Mouse (Mus musculus) myocyte (in vitro differentiated cells): Measurements from ENCODE around the gene Sall4. TPM values are rescaled to one million over a fixed set of nuclear protein-coding genes. Genes with fewer than 3 reads are reported as not detected.

Experiments used
- H3K27me3 ChIP-seq: one replicate; pipeline ENCODE4 v1.6.1; 2011; ENCODE audit not compliant: control insufficient read depth, insufficient read depth, insufficient read length
- H3K36me3 ChIP-seq: one replicate; pipeline ENCODE4 v1.6.1; 2011; ENCODE audit not compliant: control insufficient read depth, insufficient read depth
- H3K4me2 ChIP-seq: one replicate; pipeline ENCODE4 v1.6.1; 2011; ENCODE audit warnings: low read depth, control low read depth
- H3K4me3 ChIP-seq: one replicate; pipeline ENCODE4 v1.5.1; 2011; ENCODE audit warnings: mild to moderate bottlenecking, control low read depth, moderate library complexity
- H3K79me2 ChIP-seq: one replicate; pipeline ENCODE4 v1.6.1; 2011; ENCODE audit not compliant: control insufficient read depth, insufficient read depth
- H3ac ChIP-seq: one replicate; pipeline ENCODE4 v1.6.1; 2011; ENCODE audit not compliant: control insufficient read depth, insufficient read length
- CEBPB ChIP-seq: IDR thresholded peaks from 2 replicates; pipeline ENCODE4 v1.6.1; 2011; ENCODE audit warnings: mild to moderate bottlenecking, moderate library complexity; ENCODE audit not compliant: poor library complexity, insufficient read depth, severe bottlenecking
- E2F4 ChIP-seq: IDR thresholded peaks from one replicate; pipeline ENCODE4 v1.6.1; 2011; ENCODE audit warnings: mild to moderate bottlenecking, control low read depth, moderate library complexity; ENCODE audit not compliant: insufficient read depth
- MAX ChIP-seq: IDR thresholded peaks from one replicate; pipeline ENCODE4 v1.6.1; 2011; ENCODE audit warnings: low read depth, mild to moderate bottlenecking, control low read depth
- MYOD1 ChIP-seq, 3 experiments: IDR thresholded peaks; one replicate each; pipeline ENCODE4 v1.6.1; 2011; ENCODE audit warnings: control low read depth in 2 of 3, low read depth in 2 of 3, mild to moderate bottlenecking in 2 of 3, moderate library complexity in 1 of 3; ENCODE audit not compliant: insufficient read length in 2 of 3, control insufficient read depth in 1 of 3
- MYOG ChIP-seq, 3 experiments: IDR thresholded peaks; one replicate each; pipeline ENCODE4 v1.6.1; 2011; ENCODE audit warnings: control low read depth in 2 of 3, low read depth in 2 of 3, mild to moderate bottlenecking in 2 of 3; ENCODE audit not compliant: insufficient read length in 2 of 3, control insufficient read depth in 1 of 3, insufficient read depth in 1 of 3
- POLR2A ChIP-seq: IDR thresholded peaks from one replicate; pipeline ENCODE4 v1.6.1; 2011; ENCODE audit warnings: low read depth, mild to moderate bottlenecking, control low read depth, moderate library complexity; ENCODE audit not compliant: insufficient read length
- POLR2AphosphoS2 ChIP-seq: IDR thresholded peaks from one replicate; pipeline ENCODE4 v1.6.1; 2011; ENCODE audit warnings: low read depth, control low read depth; ENCODE audit not compliant: insufficient read length
- REST ChIP-seq: IDR thresholded peaks from one replicate; pipeline ENCODE4 v1.6.1; 2011; ENCODE audit warnings: mild to moderate bottlenecking, control low read depth, moderate library complexity; ENCODE audit not compliant: insufficient read depth, insufficient read length
- SRF ChIP-seq: IDR thresholded peaks from one replicate; pipeline ENCODE4 v1.6.1; 2011; ENCODE audit warnings: low read depth; ENCODE audit not compliant: control insufficient read depth, insufficient read length
- TCF12 ChIP-seq: IDR thresholded peaks from one replicate; pipeline ENCODE4 v1.6.1; 2011; ENCODE audit warnings: mild to moderate bottlenecking, control low read depth; ENCODE audit not compliant: poor library complexity, insufficient read depth, severe bottlenecking
- TCF3 ChIP-seq: IDR thresholded peaks from one replicate; pipeline ENCODE4 v1.6.1; 2011; ENCODE audit warnings: low read depth, control low read depth; ENCODE audit not compliant: insufficient read length
- USF1 ChIP-seq: IDR thresholded peaks from one replicate; pipeline ENCODE4 v1.6.1; 2011; ENCODE audit warnings: low read depth, mild to moderate bottlenecking, control low read depth, moderate library complexity
- polyA plus RNA-seq: library from polyadenylated mRNA; unstranded; fragments of >200 nt; fragmentation: generic; extraction: Trizol; gene quantifications from one replicate; pipeline ENCODE4 v1.2.1, GENCODE M21; 2012; ENCODE audit warnings: missing spikeins

Sall4 gene
- polyA plus RNA-seq, 1 experiment, result not detected

- Histone ChIP-seq H3ac (no peak overlapping the region), H3K79me2 (no peaks in the 10 kb centered on the region), H3K4me3 (no peak overlapping the region), H3K36me3 (no peaks in the 10 kb centered on the region), H3K27me3 (no peaks in the 10 kb centered on the region), H3K4me2 (no peak overlapping the region)
- no peak for TF ChIP-seq E2F4
- TF ChIP-seq SRF, result no peak
- TF ChIP-seq TCF12, result no peak
- no peak for TF ChIP-seq MYOG (IDR thresholded peaks at IDR 0.05; ENCODE audit: control insufficient read depth in 1 of 3, insufficient read depth in 1 of 3, insufficient read length in 2 of 3, low read depth in 2 of 3)
- no peak for TF ChIP-seq TCF3
- TF ChIP-seq USF1, result no peak
- no peak for TF ChIP-seq CEBPB
- TF ChIP-seq MYOD1 (IDR thresholded peaks at IDR 0.05; ENCODE audit: control insufficient read depth in 1 of 3, insufficient read length in 2 of 3, low read depth in 2 of 3), result no peak
- no peak for TF ChIP-seq POLR2A
- no peak for TF ChIP-seq REST
Observed at GRCm38 (mm10) chr2:168731258-168731657, 36.5 kb downstream of the Sall4 start.

GRCm38 (mm10) chr2:168729736-168730135 lies 38.0 kb downstream of the Sall4 start:
- H3K4me3 ChIP-seq, result no peak overlapping the region
- no peak overlapping the region for H3ac ChIP-seq
- no peaks in the 10 kb centered on the region for H3K36me3 ChIP-seq
- H3K4me2 ChIP-seq, result no peak overlapping the region
- no peaks in the 10 kb centered on the region for H3K79me2 ChIP-seq
- no peak for TF ChIP-seq POLR2AphosphoS2
- no peak for TF ChIP-seq TCF3
- no peak for TF ChIP-seq POLR2A
- no peak for TF ChIP-seq E2F4
- no peak for TF ChIP-seq TCF12
- TF ChIP-seq USF1, result no peak
- no peak for TF ChIP-seq MAX
- TF ChIP-seq SRF, result no peak
- TF ChIP-seq CEBPB, result no peak
- no peak for TF ChIP-seq MYOD1 (IDR thresholded peaks at IDR 0.05; ENCODE audit: control insufficient read depth in 1 of 3, insufficient read length in 2 of 3, low read depth in 2 of 3)
- TF ChIP-seq REST, result no peak
- no peak for TF ChIP-seq MYOG (IDR thresholded peaks at IDR 0.05; ENCODE audit: control insufficient read depth in 1 of 3, insufficient read depth in 1 of 3, insufficient read length in 2 of 3, low read depth in 2 of 3)
- no peaks in the 10 kb centered on the region for H3K27me3 ChIP-seq

- TF ChIP-seq TCF12 (no peak), POLR2A (no peak), POLR2AphosphoS2 (no peak), MYOG (IDR thresholded peaks at IDR 0.05; ENCODE audit: control insufficient read depth in 1 of 3, insufficient read depth in 1 of 3, insufficient read length in 2 of 3, low read depth in 2 of 3) (no peak), TCF3 (no peak), SRF (no peak), REST (no peak)
- Histone ChIP-seq H3K4me2 (no peak overlapping the region), H3K27me3 (no peaks in the 10 kb centered on the region), H3K4me3 (no peak overlapping the region), H3K36me3 (no peaks in the 10 kb centered on the region), H3K79me2 (no peaks in the 10 kb centered on the region), H3ac (no peak overlapping the region)
Observed at GRCm38 (mm10) chr2:168728045-168728444, 39.7 kb downstream of the Sall4 start.

GRCm38 (mm10) chr2:168726007-168726406 lies 41.7 kb downstream of the Sall4 start:
- Histone ChIP-seq H3K4me2 (no peak overlapping the region), H3ac (no peak overlapping the region), H3K4me3 (no peak overlapping the region), H3K27me3 (no peaks in the 10 kb centered on the region), H3K36me3 (no peaks in the 10 kb centered on the region), H3K79me2 (no peaks in the 10 kb centered on the region)
- no peak for TF ChIP-seq SRF

- H3K4me2 ChIP-seq, result no peak overlapping the region
- no peaks in the 10 kb centered on the region for H3K79me2 ChIP-seq
- no peak for TF ChIP-seq POLR2AphosphoS2
- TF ChIP-seq TCF3, result no peak
- no peak for TF ChIP-seq E2F4
- no peak for TF ChIP-seq TCF12
- no peak for TF ChIP-seq POLR2A
- no peak for TF ChIP-seq MYOG (IDR thresholded peaks at IDR 0.05; ENCODE audit: control insufficient read depth in 1 of 3, insufficient read depth in 1 of 3, insufficient read length in 2 of 3, low read depth in 2 of 3)
- no peak for TF ChIP-seq CEBPB
- TF ChIP-seq SRF, result no peak
- TF ChIP-seq USF1, result no peak
- no peak for TF ChIP-seq MAX
- TF ChIP-seq REST, result no peak
- TF ChIP-seq MYOD1 (IDR thresholded peaks at IDR 0.05; ENCODE audit: control insufficient read depth in 1 of 3, insufficient read length in 2 of 3, low read depth in 2 of 3), result no peak
- H3K27me3 ChIP-seq, result peaks cover 4% of the 10 kb centered on the region
- H3ac ChIP-seq, result no peak overlapping the region
- no peaks in the 10 kb centered on the region for H3K36me3 ChIP-seq
- H3K4me3 ChIP-seq, result no peak overlapping the region
Observed at GRCm38 (mm10) chr2:168721313-168721712, 46.4 kb downstream of the Sall4 start.
